Mouse (Mus musculus) testis, adult 2 months (tissue): ENCODE results near the gene Tef. TPM values are rescaled to one million over a fixed set of nuclear protein-coding genes. Genes with fewer than 3 reads are reported as not detected.

ENCODE experiments used
- H3K27ac ChIP-seq: fragments of 200-500 bp; 2 replicates; pipeline ENCODE4 v1.5.1; 2012; ENCODE audit warnings: low read depth, low read length; ENCODE audit not compliant: control insufficient read depth, insufficient read depth
- H3K27me3 ChIP-seq: fragments of 200-500 bp; 2 replicates; pipeline ENCODE4 v1.6.1; 2012; ENCODE audit warnings: mild to moderate bottlenecking, low read length, moderate library complexity; ENCODE audit not compliant: control insufficient read depth, insufficient read depth
- H3K36me3 ChIP-seq: fragments of 200-500 bp; 2 replicates; pipeline ENCODE4 v1.6.1; 2012; ENCODE audit warnings: mild to moderate bottlenecking, low read length; ENCODE audit not compliant: control insufficient read depth, insufficient read depth
- H3K4me1 ChIP-seq: fragments of 200-500 bp; 2 replicates; pipeline ENCODE4 v1.6.1; 2012; ENCODE audit warnings: low read length; ENCODE audit not compliant: control insufficient read depth, insufficient read depth
- H3K4me3 ChIP-seq: fragments of 200-500 bp; 2 replicates; pipeline ENCODE4 v1.5.1; 2012; ENCODE audit warnings: low read depth, mild to moderate bottlenecking, low read length, moderate library complexity, mixed read lengths; ENCODE audit not compliant: control insufficient read depth
- CTCF ChIP-seq: fragments of 200-500 bp; IDR thresholded peaks from 2 replicates; pipeline ENCODE4 v1.5.1; 2012; ENCODE audit warnings: low read depth, mild to moderate bottlenecking, inconsistent platforms, low read length, moderate library complexity; ENCODE audit not compliant: control insufficient read depth, insufficient read depth, insufficient replicate concordance
- POLR2A ChIP-seq: fragments of 200-500 bp; IDR thresholded peaks from 2 replicates; pipeline ENCODE4 v1.6.1; 2012; ENCODE audit warnings: low read depth, mild to moderate bottlenecking, inconsistent platforms, low read length, moderate library complexity; ENCODE audit not compliant: control insufficient read depth
- polyA plus RNA-seq: library from polyadenylated mRNA; depleted of rRNA; stranded (reverse); fragments of >200 nt; gene quantifications from 2 replicates; pipeline ENCODE4 v1.2.3, GENCODE M21; 2012

Gene Tef
- polyA plus RNA-seq, 1 experiment = 36.1 TPM

- peak overlapping the region; percentile 63 for H3K4me3 ChIP-seq
- H3K27ac ChIP-seq = peak overlapping the region; percentile 69
Measured at GRCm38 (mm10) chr15:81802941-81803351, 725 bp downstream of the Tef start.

GRCm38 (mm10) chr15:81803425-81803951 is 1.3 kb downstream of the Tef start:
- Histone ChIP-seq H3K27ac (no peak overlapping the region), H3K4me3 (no peak overlapping the region), H3K4me1 (peaks cover 2% of the 10 kb centered on the region), H3K36me3 (peaks cover 1% of the 10 kb centered on the region; the same call in 1 of the 2 replicates), H3K27me3 (no peaks in the 10 kb centered on the region)
- TF ChIP-seq POLR2A = no peak
- no peak for TF ChIP-seq CTCF

More at GRCm38 (mm10) chr15:81802941-81803351, 725 bp downstream of the Tef start:
- TF ChIP-seq CTCF (no peak), POLR2A (no peak)
- peaks cover 1% of the 10 kb centered on the region; the same call in 1 of the 2 replicates for H3K36me3 ChIP-seq
- H3K4me1 ChIP-seq = peaks cover 2% of the 10 kb centered on the region
- no peaks in the 10 kb centered on the region for H3K27me3 ChIP-seq

DNA sequence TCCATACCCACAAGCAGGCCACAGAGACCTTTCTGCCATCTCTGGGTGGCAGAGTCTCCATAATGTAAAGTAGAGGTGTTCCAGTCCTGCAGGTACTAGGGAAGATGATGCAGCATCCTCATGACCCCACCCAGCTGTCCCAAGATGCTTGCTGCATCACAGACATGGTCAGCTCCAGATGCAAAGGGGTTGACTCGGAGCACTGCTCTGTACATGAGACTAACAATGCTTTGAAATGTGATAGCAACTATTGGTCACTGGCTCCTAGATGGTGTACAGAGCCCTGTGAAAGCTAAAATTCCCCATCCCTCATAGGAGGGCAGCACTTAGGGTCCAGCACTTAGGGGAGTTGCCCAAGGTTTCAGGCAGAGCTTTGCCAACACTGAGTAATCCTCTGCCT is 2.0 kb downstream of the Tef start:
- Histone ChIP-seq H3K27me3 (no peaks in the 10 kb centered on the region), H3K36me3 (peaks cover 1% of the 10 kb centered on the region; the same call in 1 of the 2 replicates), H3K27ac (no peak overlapping the region), H3K4me1 (peaks cover 2% of the 10 kb centered on the region), H3K4me3 (no peak overlapping the region)
- TF ChIP-seq CTCF (no peak), POLR2A (no peak)

- Histone ChIP-seq H3K36me3 (peaks cover 1% of the 10 kb centered on the region; the same call in 1 of the 2 replicates), H3K4me3 (no peak overlapping the region), H3K27ac (no peak overlapping the region), H3K4me1 (peaks cover 2% of the 10 kb centered on the region), H3K27me3 (no peaks in the 10 kb centered on the region)
- TF ChIP-seq POLR2A (no peak), CTCF (no peak)
Measured at GRCm38 (mm10) chr15:81804883-81805282, 2.7 kb downstream of the Tef start.

DNA sequence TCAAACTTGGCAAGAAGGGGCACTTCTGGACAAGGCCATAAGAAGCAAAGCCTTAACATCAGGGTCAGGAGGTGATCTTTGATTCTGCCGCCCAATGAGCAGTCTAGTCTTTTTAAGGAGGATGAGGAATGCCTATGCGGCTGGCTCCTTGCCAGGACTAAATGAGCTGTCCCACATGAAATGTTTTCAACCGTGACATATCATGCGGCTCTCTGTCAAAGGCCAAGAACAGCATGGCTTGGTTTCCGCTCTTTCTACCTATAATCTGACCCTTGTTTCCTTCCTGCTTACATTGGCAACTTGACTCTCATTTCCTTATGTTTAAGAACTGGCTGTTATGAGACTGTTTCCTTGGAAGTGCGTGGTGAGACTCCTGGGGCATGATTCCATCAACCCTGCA is 3.4 kb downstream of the Tef start:
- Histone ChIP-seq H3K4me3 (no peak overlapping the region), H3K4me1 (peaks cover 5% of the 10 kb centered on the region), H3K27ac (no peak overlapping the region), H3K27me3 (no peaks in the 10 kb centered on the region), H3K36me3 (no peaks in the 10 kb centered on the region)
- no peak for TF ChIP-seq CTCF
- no peak for TF ChIP-seq POLR2A

GRCm38 (mm10) chr15:81806621-81807404 is 4.6 kb downstream of the Tef start:
- TF ChIP-seq CTCF = no peak
- TF ChIP-seq POLR2A = no peak
- H3K4me3 ChIP-seq = no peak overlapping the region
- no peaks in the 10 kb centered on the region for H3K27me3 ChIP-seq
- no peak overlapping the region for H3K27ac ChIP-seq
- no peaks in the 10 kb centered on the region for H3K36me3 ChIP-seq
- peaks cover 7% of the 10 kb centered on the region for H3K4me1 ChIP-seq

DNA sequence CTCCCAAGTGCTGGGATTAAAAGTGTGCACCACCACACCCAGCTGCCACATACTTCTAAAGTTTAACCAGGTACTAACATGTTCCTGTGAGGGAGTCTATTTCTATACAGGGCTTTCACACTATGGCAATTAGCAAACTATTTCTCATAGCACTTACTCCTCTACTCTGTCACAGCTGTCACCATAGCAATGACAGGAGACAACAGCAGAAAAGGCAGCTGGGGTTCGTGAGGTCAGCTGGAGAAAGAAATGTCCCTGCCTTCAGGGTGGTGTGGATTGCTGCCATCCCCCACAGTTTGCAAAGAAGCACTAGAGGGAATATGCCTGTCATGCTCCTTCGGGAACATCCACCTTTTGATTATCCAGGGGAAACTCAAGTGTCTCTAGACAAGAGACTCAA is 6.6 kb downstream of the Tef start:
- Histone ChIP-seq H3K27ac (0 out of 2 replicates have a peak overlapping the region, but pooled peaks have one; percentile 25), H3K4me3 (no peak overlapping the region), H3K36me3 (no peaks in the 10 kb centered on the region), H3K4me1 (peaks cover 15% of the 10 kb centered on the region), H3K27me3 (no peaks in the 10 kb centered on the region)
- TF ChIP-seq POLR2A (no peak), CTCF (no peak)
